Mouse (Mus musculus) myocyte (in vitro differentiated cells): ENCODE data around the gene Pitpnm3.

Experiments
- MAX ChIP-seq: IDR thresholded peaks from one replicate; pipeline ENCODE4 v1.6.1; 2011; ENCODE audit warnings: low read depth, mild to moderate bottlenecking, control low read depth
- MYOD1 ChIP-seq, 3 experiments: IDR thresholded peaks; one replicate each; pipeline ENCODE4 v1.6.1; 2011; ENCODE audit warnings: control low read depth in 2 of 3, low read depth in 2 of 3, mild to moderate bottlenecking in 2 of 3, moderate library complexity in 1 of 3; ENCODE audit not compliant: insufficient read length in 2 of 3, control insufficient read depth in 1 of 3
- MYOG ChIP-seq, 3 experiments: IDR thresholded peaks; one replicate each; pipeline ENCODE4 v1.6.1; 2011; ENCODE audit warnings: control low read depth in 2 of 3, low read depth in 2 of 3, mild to moderate bottlenecking in 2 of 3; ENCODE audit not compliant: insufficient read length in 2 of 3, control insufficient read depth in 1 of 3, insufficient read depth in 1 of 3
- POLR2A ChIP-seq: IDR thresholded peaks from one replicate; pipeline ENCODE4 v1.6.1; 2011; ENCODE audit warnings: low read depth, mild to moderate bottlenecking, control low read depth, moderate library complexity; ENCODE audit not compliant: insufficient read length
- POLR2AphosphoS2 ChIP-seq: IDR thresholded peaks from one replicate; pipeline ENCODE4 v1.6.1; 2011; ENCODE audit warnings: low read depth, control low read depth; ENCODE audit not compliant: insufficient read length
- TCF12 ChIP-seq: IDR thresholded peaks from one replicate; pipeline ENCODE4 v1.6.1; 2011; ENCODE audit warnings: mild to moderate bottlenecking, control low read depth; ENCODE audit not compliant: poor library complexity, insufficient read depth, severe bottlenecking
- USF1 ChIP-seq: IDR thresholded peaks from one replicate; pipeline ENCODE4 v1.6.1; 2011; ENCODE audit warnings: low read depth, mild to moderate bottlenecking, control low read depth, moderate library complexity

GRCm38 (mm10) chr11:72024193-72024781 lies 111.3 kb downstream of the Pitpnm3 start:
- TF ChIP-seq POLR2A (no peak), MAX (no peak), MYOG (IDR thresholded peaks at IDR 0.05; ENCODE audit: control insufficient read depth in 1 of 3, insufficient read depth in 1 of 3, insufficient read length in 2 of 3, low read depth in 2 of 3) (no peak), POLR2AphosphoS2 (no peak), TCF12 (no peak), USF1 (no peak), MYOD1 (IDR thresholded peaks at IDR 0.05; ENCODE audit: control insufficient read depth in 1 of 3, insufficient read length in 2 of 3, low read depth in 2 of 3) (no peak)
